Mouse (Mus musculus) thymus, postnatal 14 days (tissue): ENCODE data around the gene Elovl1.

Experiments
- DNase-seq: peaks from one replicate; pipeline ENCODE4 v3.0.0; 2021

The Elovl1 gene

DNA sequence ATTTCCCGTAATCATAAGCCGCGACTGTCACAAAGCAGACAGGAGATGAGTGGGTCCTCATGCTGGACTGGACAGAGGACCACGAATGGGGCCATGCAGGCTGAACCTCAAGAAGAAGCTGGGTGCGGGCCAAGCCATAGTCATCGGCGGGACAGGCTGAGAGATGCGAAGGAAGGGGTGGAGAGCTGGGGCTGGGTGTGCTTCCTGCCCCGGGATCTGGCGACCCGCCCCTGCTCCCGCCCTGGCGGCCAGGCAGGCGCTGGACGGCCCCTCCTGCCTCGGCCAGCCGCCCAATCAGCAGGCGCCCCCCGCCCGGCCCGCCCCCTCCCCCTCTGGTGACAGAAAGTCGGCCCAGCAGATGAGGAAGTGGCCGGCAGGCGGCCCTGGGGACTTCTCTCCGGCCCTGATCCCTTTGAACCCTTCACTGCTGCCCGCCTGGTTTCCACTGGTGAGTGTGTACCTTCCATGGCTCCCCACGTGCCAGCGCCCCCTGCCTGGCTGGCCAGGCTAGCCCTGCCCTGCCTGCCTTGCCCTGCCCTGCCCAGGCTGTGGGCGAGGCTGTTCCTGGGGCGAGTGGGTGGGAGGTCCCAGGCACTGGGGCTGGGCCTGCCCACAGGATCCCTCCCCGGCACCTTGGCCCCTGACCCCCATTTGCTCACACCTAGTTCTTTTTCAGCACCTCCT is at the start of gene Elovl1:
TSS of gene Elovl1 (plus strand) at position 326 of the 684 bp plus-strand sequence.
- peak; percentile 80 for DNase-seq

DNA sequence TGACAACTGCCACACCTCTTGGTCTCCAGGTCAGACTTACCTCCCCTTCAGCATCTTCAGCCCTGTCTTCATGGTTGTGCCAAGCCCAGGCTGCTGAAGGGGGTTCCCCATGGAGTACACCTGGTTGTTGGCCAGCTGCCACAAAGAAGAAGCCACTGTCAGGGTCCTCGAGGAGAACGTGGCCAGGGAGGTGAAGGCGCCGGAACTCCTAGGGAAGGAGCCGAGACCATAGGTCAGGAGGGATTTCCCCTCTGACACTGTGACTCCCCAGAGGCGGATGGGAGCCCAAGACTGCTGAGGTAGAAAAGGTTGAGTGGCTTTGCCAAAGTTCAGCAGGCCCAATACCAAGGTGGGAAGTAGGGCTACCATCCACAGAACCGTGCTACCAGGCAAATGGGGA is 44.6 kb upstream of the Elovl1 start:
- no peak for DNase-seq

DNA sequence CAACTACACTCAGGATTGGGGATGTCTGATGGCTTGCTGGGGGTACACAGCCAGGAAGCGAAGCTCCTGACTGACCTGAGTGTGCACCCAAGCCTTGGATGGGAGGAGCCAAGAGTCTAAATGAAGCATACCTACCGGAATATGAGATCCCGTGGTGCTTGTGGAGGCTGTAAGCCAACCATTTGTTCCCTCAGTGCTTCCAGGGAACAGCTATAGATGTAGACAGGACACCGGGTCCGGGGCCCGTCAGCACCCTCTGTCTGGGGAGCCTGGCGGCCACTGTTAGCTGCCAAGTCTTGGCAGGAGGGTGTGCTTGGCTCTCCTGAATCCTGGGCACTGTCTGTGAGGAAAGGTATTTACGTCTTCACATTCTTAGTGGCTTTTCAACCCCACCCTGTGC is 40.6 kb upstream of the Elovl1 start:
- no peak for DNase-seq

DNA sequence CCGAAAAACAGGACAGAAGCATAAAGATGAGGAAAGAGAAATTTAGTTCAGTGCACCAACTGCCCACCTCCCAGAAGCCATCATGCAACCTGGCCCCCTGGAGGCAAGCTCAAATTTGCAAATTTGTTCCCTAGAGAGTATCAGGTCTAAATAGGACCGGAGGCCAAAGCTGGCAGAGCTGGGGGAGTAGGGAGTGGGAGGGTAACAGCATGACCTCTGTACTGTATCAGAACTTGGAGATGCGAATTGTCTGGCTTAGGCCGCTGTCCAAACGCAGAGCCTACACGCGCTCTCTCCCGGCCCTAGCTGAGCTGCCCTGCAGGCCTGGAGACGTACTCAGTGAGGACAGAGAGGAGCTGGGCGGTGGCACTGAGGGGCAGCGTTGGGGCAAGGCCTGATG is 37.7 kb upstream of the Elovl1 start:
- DNase-seq: no peak

DNA sequence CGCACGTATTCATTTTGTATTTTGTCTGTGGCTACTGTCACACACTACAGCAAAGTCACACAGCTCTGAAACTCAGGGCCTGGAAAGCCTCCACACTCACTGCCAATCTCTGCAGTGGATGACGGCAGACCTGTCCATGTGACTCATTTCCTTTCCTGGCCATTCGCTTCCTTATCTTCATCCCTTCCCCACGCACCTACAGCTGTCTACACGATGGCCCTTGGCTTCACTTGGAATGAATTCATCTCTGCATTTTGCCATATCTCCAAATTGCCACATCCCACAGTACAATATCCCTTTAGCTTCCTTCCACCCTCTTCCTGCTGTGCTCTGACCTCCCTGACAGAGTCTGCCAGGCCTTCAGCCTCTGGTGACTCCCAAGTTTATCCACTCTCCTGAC is 33.4 kb upstream of the Elovl1 start:
- DNase-seq: no peak

DNA sequence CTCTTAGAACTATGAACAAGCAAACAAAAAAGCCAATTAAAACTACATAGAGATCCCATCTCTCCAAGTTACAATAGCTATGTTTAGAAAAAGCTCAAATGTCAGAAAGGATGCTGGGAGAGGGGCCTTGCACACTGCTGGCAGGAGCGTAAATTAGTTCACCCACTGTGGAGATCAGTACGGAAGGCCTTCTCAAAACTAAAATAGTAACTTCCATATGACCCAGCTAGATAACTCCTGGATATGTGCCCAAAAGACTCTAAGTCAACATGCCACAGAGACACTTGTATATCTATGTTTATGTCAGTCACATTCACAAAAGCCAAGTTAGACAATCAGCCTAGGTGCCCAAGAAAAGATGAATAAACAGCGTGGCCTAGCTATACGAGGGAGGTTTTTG is 32.6 kb upstream of the Elovl1 start:
- no peak for DNase-seq

DNA sequence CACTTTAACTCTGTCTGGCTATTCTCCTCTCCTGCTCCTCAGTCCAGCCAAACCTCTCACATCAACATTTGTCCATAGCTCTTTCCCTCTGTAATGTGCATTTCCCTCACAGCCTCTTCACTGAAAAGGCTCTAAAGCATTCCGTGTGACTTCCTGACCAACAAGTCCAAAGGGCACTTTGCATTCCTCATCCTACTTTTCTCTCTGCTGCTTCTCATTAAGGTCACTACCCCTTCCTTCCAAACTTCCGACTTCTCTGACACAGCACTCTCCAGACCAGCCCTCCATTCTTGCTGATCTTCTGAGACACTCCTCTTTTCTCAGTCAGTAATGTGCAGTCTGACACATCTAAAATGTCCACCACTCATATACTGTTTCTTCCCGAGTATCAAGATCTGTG is 31.5 kb upstream of the Elovl1 start:
- no peak for DNase-seq

DNA sequence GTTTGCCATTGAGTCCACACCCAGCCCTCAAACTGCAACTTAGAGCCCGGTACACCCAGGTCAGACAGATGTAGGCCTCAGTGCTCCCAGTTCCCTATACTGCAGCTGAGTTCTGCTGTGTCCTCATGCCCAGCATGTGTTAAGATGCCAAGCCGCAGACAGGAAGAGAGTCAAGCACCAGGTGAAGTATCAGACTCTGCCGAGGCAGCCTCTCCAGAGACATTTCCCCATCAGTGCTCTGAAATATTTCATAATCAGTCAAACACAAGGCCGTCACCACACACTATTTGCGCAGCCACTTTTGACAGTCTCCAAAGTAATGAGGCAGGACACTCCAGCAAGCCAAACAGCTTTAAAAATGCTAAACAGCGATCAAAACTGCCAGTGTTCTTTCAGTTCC is 29.5 kb upstream of the Elovl1 start:
- no peak for DNase-seq

DNA sequence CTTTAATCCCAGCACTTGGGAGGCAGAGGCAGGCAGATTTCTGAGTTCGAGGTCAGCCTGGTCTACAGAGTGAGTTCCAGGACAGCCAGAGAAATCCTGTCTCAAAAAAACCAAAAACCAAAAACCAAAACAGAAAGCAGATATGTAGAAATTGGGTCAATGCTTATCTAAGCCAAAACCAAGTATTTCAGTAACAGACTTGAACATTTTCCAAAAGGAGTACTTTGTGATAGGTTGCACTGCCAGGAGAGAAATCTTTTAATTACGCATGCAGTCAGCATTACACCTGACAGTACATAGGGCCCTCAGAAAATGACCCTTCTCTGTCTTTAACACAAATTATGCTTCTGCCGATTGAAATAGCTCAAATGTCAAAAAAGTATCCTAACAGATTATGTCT is 26.5 kb upstream of the Elovl1 start:
- no peak for DNase-seq

DNA sequence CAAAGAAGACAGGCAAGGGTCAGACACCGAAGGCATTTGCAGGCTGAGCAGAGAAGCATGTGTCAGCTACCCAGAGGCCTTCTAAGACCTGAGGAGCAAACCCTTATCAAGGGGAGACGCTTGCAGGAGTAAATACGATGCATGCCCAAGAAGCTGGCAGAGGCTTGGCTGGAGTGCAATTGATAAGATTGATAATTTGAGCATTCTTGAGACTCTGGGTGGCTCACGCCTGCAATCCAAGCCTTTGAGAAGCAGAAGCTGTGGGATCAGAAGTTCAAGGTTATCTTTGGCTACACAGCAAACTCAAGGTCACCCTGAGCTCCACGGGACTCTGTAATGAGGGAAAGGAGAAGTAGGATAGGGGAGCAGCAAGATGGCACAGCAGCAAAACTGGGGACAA is 26.0 kb upstream of the Elovl1 start:
- no peak for DNase-seq

DNA sequence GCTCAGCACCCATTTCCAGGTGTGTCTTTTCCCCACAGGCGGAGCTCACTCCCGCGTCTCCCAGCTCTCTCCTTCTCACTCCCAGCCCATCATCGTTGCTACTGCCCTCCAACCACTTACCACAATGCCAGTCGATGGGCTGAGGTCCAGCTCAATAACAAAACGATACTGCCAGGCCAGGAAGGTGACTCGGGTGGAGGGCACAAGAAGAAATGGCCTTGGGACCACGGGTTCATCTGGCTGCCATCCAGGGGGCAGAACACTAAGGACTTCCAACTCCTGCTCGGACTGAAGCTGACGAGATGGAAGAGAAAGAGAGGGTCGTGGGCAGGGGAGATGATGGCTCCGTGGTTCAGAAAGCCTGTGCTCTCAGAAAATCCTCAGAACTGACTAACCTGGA is 25.2 kb upstream of the Elovl1 start:
- no peak for DNase-seq

DNA sequence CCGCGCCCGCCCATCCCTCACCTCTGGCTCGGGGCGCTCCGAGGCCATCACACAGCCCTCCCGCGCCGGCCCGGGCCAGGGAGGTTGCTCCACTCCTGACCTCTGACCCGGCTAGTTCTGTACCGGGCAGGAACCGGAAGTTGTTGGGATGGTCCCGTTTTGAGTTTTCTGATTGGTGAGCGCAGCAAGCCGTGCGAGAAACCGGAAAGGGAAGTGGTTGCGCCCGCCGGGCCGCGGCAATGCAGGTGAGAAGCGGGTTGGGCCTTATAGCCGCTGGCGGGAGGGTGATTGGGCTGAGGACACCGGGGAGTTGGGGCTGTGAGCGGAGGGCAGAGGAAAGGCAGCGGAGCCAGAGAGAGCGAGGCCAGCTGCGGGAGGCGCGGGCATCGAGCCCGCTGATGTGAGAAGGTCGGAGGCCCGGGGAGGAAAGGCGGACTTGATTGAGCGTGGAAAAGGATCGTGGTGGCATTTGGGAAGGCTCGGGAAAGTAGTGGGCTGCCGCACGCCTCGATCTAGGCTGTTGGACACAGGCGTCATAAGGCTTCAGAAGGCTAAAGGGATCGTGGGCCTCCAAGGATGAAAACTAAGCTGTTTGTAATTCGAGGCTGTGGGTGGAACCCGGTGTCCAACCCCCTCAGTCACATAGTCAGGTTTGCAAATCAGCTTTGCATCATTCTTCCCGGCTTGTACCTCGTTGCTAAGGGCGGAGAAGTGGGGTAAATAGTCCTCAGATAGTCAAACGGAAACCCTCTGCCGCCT is 18.6 kb upstream of the Elovl1 start, which contains the start of the genes Szt2 and Med8:
TSS of gene Szt2 (minus strand) at position 132 of the 759 bp plus-strand sequence.
TSS of gene Med8 (plus strand) at position 196 of the 759 bp plus-strand sequence.
- DNase-seq: peak; percentile 92

DNA sequence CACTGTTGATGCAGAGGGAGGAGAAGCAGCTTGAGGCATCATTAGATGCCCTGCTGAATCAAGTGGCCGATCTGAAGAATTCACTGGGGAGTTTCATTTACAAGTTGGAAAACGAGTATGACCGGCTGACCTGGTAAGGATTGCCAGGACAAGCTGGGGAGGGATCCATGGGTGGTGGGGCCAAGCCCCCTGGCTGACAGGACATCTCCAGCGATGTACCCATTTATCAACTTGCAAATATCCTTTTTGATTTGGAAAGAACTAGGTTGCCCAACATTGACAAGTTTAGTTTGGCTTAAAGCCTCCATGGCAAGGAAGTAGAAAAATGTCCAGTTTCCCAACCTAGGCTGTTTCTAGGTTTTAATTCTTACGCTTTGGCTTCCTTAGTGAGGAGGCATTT is 17.0 kb upstream of the Elovl1 start:
- DNase-seq: no peak

DNA sequence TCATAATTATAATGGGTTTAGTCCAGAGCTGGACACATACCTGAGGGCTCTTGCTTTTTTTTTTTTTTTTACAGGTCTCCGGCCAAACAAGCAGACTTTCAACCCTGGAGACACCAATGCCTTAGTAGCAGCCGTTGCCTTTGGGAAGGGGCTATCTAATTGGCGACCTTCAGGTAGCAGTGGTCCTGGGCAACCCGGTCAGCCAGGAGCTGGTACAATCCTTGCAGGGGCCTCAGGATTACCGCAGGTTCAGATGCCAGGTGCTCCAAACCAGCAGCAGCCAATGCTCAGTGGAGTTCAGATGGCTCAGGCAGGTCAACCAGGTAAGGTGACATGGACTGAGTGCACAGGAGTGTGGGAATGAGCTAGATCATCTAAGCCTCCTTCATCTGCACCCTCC is 14.3 kb upstream of the Elovl1 start:
- DNase-seq: no peak

DNA sequence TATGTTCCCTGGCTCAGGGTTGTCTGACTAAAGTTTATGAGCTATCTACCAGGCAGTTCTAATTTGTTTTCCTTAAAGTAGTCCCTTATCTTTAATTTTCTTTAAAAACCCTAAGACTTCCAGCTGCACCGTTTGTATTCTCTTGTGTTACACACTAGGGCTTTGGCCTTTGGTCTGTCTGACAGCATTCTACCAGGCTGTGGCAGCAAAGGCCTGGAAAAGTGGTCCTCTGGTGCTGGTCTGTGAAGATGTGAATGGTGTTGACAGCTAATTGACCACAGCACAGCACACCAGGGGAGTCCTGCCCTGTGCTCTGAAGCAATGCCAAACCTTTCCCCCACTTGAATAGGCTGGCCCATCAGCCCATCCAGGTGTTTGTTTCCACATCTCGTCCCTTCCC is 12.1 kb upstream of the Elovl1 start:
- DNase-seq: no peak

DNA sequence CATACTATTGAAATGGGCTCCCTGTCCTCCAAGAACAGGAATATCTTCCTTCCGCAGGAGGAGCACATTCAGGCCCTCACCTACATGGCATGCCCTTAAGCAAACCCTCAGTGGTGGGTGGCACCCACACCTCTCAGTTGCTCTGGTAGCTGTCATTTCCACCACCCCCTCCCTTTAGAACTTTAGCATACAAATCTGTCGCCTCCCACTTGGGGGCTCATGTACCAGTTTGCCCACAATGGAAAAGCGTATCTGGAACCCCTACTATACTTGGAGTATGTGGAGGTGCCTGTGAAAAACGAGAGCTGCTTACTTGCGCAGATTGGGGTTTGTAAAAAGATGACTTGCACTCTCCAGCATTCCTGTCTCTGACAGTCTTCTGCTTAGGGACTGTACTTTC is 11.6 kb upstream of the Elovl1 start:
- no peak for DNase-seq

DNA sequence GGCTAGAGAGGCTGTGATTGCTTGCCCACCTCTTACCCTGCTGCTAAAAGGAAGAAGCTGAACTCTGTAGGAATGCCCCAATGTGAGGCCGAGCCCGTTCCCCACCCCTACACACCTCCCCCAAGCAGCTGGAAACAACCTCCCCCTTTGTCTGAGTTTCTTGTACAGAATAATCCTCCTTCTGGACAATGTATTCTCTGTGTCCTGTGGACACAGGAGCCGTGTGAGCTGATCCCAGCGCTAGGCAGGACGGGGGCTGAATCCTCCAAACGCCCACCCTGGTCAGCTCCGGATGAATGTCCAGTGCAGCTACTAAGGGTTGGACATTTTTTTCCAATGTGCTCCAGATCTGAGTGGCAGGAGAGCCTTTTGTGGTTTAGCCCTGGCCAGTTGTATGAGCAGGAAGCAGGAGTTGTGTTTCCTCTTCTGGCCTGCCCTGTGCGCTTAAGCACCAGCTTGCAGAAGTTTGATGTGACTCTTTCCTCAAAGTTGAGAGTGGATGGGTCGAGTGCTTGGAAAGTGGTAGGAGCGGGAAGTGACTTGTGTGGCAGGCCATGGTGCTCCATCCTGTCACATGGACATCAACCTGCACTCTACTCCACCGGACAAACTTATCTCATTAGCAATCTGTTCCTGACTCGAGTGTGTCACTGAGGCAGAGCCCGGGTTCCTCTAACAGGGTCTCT is 10.6 kb upstream of the Elovl1 start:
- no peak for DNase-seq

DNA sequence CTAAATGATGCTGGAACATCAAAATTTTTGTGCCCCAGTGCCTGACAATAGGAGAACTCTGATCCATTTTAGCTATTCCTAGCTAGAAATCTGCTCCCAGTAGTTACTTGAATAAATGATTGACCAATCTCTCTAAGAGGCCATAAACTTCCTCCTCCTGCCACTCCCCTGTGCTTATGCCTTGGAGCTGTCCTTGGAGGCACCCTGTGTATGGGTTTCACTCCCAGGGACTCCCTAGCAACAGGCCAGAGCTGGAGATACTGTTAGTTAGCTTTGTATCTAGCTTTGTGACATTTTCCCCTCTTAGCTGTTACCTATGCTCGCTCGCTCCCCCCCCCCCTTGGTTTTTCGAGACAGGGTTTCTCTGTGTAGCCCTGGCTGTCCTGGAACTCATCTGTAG is 6.5 kb upstream of the Elovl1 start:
- no peak for DNase-seq

DNA sequence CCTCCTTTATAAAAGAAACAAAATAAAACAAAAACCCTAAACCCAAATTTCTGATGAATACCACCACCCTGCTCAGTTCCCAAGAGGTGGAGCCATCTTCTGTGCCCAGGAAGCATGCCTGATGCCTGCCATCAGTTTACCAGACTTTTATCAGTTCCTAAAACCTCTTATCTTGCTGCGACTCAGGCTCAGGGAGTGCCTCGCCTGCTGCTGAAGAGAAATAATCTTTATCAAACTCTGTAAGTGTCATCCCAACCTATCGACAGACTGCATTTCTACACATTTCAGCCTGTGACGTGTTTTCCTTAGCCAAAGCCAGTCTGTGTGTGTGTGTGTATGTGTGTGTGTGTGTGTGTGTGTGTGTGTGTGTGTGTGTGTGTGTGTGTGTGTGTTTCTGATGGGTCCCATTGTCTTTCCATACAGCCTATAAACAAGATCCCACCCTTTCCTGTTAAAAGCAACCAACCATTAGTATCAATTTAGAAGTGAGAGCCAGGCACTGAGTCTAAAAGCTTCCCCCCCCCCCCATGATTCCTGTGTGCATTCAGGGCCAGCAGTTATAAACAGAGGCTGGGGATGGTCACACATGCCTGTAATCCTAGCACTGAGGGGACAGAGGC is 3.2 kb upstream of the Elovl1 start:
- no peak for DNase-seq

DNA sequence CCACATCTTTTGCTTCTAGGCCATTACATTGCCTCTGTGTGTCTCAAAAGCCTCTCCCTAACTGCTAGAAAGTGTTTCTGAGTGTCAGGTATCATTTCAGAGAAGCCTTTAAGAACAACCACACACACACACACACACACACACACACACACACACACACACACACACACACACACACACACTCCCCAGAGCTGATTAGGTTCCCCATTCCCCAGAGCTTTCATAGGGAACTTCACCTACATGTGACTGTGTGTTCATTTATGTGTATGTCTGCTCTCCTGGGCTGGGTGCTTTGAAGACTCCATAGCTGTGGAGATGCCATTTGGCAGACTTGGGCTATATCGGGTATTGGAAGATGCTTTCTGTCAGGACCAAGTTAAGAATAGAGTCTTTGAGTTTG is 2.5 kb upstream of the Elovl1 start:
- no peak for DNase-seq

DNA sequence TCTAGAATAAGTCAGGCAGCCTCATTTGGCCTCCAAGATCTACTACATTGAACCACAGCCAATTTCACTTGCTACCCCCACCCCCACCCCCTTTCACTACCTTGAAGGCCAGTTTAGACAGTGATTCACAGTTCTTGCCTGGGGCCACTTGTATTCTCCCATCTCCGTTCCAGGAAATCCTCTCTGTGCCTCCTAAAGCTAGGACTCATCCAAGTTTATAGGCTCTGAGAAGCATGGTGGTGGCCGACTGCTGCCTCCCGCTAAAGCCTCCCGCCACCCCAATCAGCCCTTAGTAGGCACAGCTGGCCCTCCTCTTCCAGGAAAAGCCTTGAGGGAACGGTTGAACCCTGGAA is 502 bp upstream of the Elovl1 start:
- no peak for DNase-seq

DNA sequence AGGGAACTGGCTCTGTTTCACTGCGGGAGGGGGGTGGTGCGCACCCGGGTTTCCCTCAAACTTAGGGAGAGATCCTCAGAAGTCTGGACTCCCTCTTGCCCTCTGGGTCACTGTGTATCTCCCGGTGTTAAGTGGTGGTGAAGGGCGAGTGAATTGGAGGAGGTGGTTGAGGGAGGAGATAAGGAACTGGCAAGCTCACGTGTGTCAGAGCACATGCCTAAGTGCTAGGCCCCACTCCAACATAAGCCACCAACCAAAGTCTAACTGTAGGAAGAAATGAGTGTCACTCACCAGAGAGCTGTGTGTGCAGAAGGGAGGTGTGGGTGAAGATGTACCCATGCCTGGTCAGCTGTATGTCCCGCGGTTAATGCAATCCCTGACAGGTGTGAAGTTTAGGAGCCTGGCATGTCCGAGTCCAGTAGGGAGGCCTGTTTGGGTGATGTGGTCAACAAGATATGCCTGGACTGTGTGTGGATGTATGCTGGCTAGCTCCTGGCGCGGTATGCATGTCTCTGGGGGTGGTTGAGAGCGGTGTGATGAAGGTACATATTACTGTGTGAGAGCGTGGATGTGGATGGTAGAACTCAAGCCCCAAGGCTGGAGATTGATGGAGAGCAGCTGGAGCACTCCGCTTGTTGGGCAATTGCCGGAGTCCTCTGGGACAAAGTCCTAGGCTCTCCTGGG is 780 bp downstream of the Elovl1 start:
- no peak for DNase-seq
